Mouse (Mus musculus) forebrain, embryonic 16.5 days (tissue): ENCODE measurements around the gene Cox6a2. TPM values are rescaled to one million over a fixed set of nuclear protein-coding genes. Genes with fewer than 3 reads are reported as not detected.

Experiments used
- ATAC-seq: fragments of 200-750 bp; cut with Nextera tagmentation; 2 replicates; pipeline ENCODE4 v1.8.0; 2017; ENCODE audit warnings: mild to moderate bottlenecking, moderate library complexity
- H3K27ac ChIP-seq: fragments of 300-500 bp; sonication (generic); 2 replicates; pipeline ENCODE4 v1.5.1; 2014; ENCODE audit warnings: low read length, control low read depth
- H3K27me3 ChIP-seq: fragments of 300-500 bp; sonication (generic); replicated peaks from 2 replicates; pipeline ENCODE4 v1.6.1; 2014; ENCODE audit warnings: low read length; ENCODE audit not compliant: control insufficient read depth, insufficient read depth
- H3K36me3 ChIP-seq: fragments of 300-500 bp; sonication (generic); 2 replicates; pipeline ENCODE4 v1.6.1; 2014; ENCODE audit not compliant: control insufficient read depth, insufficient read depth
- H3K4me1 ChIP-seq: fragments of 300-500 bp; sonication (generic); replicated peaks from 2 replicates; pipeline ENCODE4 v1.6.1; 2014; ENCODE audit warnings: low read length; ENCODE audit not compliant: control insufficient read depth, insufficient read depth
- H3K4me2 ChIP-seq: fragments of 300-500 bp; sonication (generic); 2 replicates; pipeline ENCODE4 v1.6.1; 2014; ENCODE audit warnings: mild to moderate bottlenecking, low read length, control low read depth
- H3K4me3 ChIP-seq: fragments of 300-500 bp; sonication (generic); replicated peaks from 2 replicates; pipeline ENCODE4 v1.5.1; 2014; ENCODE audit warnings: mild to moderate bottlenecking, low read length, control low read depth
- H3K9ac ChIP-seq: fragments of 300-500 bp; sonication (generic); replicated peaks from 2 replicates; pipeline ENCODE4 v1.6.1; 2014; ENCODE audit warnings: low read depth, low read length, control low read depth
- H3K9me3 ChIP-seq: fragments of 300-500 bp; sonication (generic); 2 replicates; pipeline ENCODE4 v1.6.1; 2016; ENCODE audit warnings: low read length; ENCODE audit not compliant: control insufficient read depth
- WGBS: fragments of 180-500 bp; shearing (Covaris S2); extraction: QIAGEN DNeasy Blood & Tissue Kit; methylation state at CpG from one replicate; pipeline ENCODE4 v1.1.7; 2014; 5-methylcytosine and 5-hydroxymethylcytosine counted together
- polyA plus RNA-seq: library from polyadenylated mRNA; unstranded; fragments of >200 nt; fragmentation: Nextera tagmentation; extraction: Ambion mirVana; gene quantifications from 2 replicates; pipeline ENCODE4 v1.2.1, GENCODE M21; 2015

Cox6a2 gene
- polyA plus RNA-seq, 1 experiment from 2014 or later, result not detected

- WGBS, result 82% methylated on average over 4 of the region's 4 CpGs
- Histone ChIP-seq H3K4me2 (no peak overlapping the region), H3K9me3 (no peaks in the 10 kb centered on the region), H3K27ac (no peak overlapping the region), H3K9ac (no peak overlapping the region), H3K4me1 (peaks cover 14% of the 10 kb centered on the region), H3K4me3 (no peak overlapping the region), H3K36me3 (no peaks in the 10 kb centered on the region), H3K27me3 (no peaks in the 10 kb centered on the region)
- ATAC-seq, result no peak
These were observed 39.4 kb upstream of the Cox6a2 start for GRCm38 (mm10) chr7:128245547-128245946.

GRCm38 (mm10) chr7:128244410-128245025 is 38.3 kb upstream of the Cox6a2 start:
- 84% methylated on average over 18 of the region's 18 CpGs for WGBS
- Histone ChIP-seq H3K9ac (no peak overlapping the region), H3K9me3 (no peaks in the 10 kb centered on the region), H3K27ac (no peak overlapping the region), H3K4me1 (peaks cover 14% of the 10 kb centered on the region), H3K4me2 (no peak overlapping the region), H3K27me3 (no peaks in the 10 kb centered on the region), H3K36me3 (no peaks in the 10 kb centered on the region), H3K4me3 (no peak overlapping the region)
- no peak for ATAC-seq

- Histone ChIP-seq H3K27ac (no peak overlapping the region), H3K36me3 (no peaks in the 10 kb centered on the region), H3K9ac (no peak overlapping the region), H3K4me2 (no peak overlapping the region), H3K4me1 (peaks cover 16% of the 10 kb centered on the region), H3K27me3 (no peaks in the 10 kb centered on the region), H3K9me3 (no peaks in the 10 kb centered on the region), H3K4me3 (no peak overlapping the region)
- ATAC-seq, result no peak
- WGBS, result 63% methylated on average over 10 of the region's 10 CpGs
These were observed 37.7 kb upstream of the Cox6a2 start for GRCm38 (mm10) chr7:128243921-128244320.

- Histone ChIP-seq H3K4me2 (no peak overlapping the region), H3K9ac (no peak overlapping the region), H3K27ac (no peak overlapping the region), H3K27me3 (no peaks in the 10 kb centered on the region), H3K4me3 (no peak overlapping the region), H3K36me3 (no peaks in the 10 kb centered on the region), H3K4me1 (peaks cover 21% of the 10 kb centered on the region), H3K9me3 (no peaks in the 10 kb centered on the region)
- WGBS, result 94% methylated on average over 16 of the region's 16 CpGs
- no peak for ATAC-seq
These were observed 36.1 kb upstream of the Cox6a2 start for GRCm38 (mm10) chr7:128242331-128242730.

GRCm38 (mm10) chr7:128240131-128240784 is 34.1 kb upstream of the Cox6a2 start:
- WGBS, result 94% methylated on average over 27 of the region's 27 CpGs
- no peak overlapping the region for H3K4me3 ChIP-seq
- H3K27me3 ChIP-seq, result no peaks in the 10 kb centered on the region
- no peaks in the 10 kb centered on the region for H3K36me3 ChIP-seq
- no peaks in the 10 kb centered on the region for H3K9me3 ChIP-seq
- no peak overlapping the region for H3K9ac ChIP-seq
- H3K4me1 ChIP-seq, result peaks cover 12% of the 10 kb centered on the region
- H3K27ac ChIP-seq, result no peak overlapping the region
- no peak for ATAC-seq
- no peak overlapping the region for H3K4me2 ChIP-seq

- Histone ChIP-seq H3K36me3 (no peaks in the 10 kb centered on the region), H3K4me2 (peak overlapping the region; percentile 62), H3K4me1 (peaks cover 12% of the 10 kb centered on the region), H3K4me3 (peak overlapping the region; percentile 66), H3K27ac (no peak overlapping the region; the same call in 1 of the 2 replicates), H3K27me3 (no peaks in the 10 kb centered on the region), H3K9ac (no peak overlapping the region), H3K9me3 (no peaks in the 10 kb centered on the region)
- ATAC-seq, result no peak
- 17% methylated on average over 4 of the region's 4 CpGs for WGBS
These were observed 32.8 kb upstream of the Cox6a2 start for GRCm38 (mm10) chr7:128238991-128239390.

- Histone ChIP-seq H3K4me1 (peaks cover 12% of the 10 kb centered on the region), H3K27me3 (no peaks in the 10 kb centered on the region), H3K36me3 (no peaks in the 10 kb centered on the region), H3K4me2 (peak within 1 kb of the TSS; percentile 93), H3K4me3 (peak within 1 kb of the TSS; percentile 66), H3K9me3 (no peaks in the 10 kb centered on the region), H3K9ac (peak within 1 kb of the TSS; percentile 79), H3K27ac (peak within 1 kb of the TSS; percentile 96)
- under 1% methylated on average over 72 of the region's 72 CpGs for WGBS
- ATAC-seq, result peak; percentile 92
These were observed 32.0 kb upstream of the Cox6a2 start, which contains the start of gene 9130023H24Rik for GRCm38 (mm10) chr7:128237927-128238778. Gene 9130023H24Rik, minus strand, starts transcription at chr7:128238031.

GRCm38 (mm10) chr7:128237593-128237926 is 31.4 kb upstream of the Cox6a2 start:
- Histone ChIP-seq H3K4me2 (peak overlapping the region; percentile 93), H3K36me3 (no peaks in the 10 kb centered on the region), H3K27ac (peak overlapping the region; percentile 96), H3K4me3 (peak overlapping the region; percentile 66), H3K27me3 (no peaks in the 10 kb centered on the region), H3K9ac (peak overlapping the region; percentile 55), H3K4me1 (peaks cover 12% of the 10 kb centered on the region), H3K9me3 (no peaks in the 10 kb centered on the region)
- no peak for ATAC-seq
- whole genome bisulfite sequencing, result 0% methylated on average over 25 of the region's 25 CpGs
